Mouse (Mus musculus): ENCODE results near the gene Gm10638. TPM values are rescaled to one million over a fixed set of nuclear protein-coding genes. Genes with fewer than 3 reads are reported as not detected.

Gm10638 gene
- polyA plus RNA-seq, 1 experiment from 2014 or later, result 8.5 TPM

DNA sequence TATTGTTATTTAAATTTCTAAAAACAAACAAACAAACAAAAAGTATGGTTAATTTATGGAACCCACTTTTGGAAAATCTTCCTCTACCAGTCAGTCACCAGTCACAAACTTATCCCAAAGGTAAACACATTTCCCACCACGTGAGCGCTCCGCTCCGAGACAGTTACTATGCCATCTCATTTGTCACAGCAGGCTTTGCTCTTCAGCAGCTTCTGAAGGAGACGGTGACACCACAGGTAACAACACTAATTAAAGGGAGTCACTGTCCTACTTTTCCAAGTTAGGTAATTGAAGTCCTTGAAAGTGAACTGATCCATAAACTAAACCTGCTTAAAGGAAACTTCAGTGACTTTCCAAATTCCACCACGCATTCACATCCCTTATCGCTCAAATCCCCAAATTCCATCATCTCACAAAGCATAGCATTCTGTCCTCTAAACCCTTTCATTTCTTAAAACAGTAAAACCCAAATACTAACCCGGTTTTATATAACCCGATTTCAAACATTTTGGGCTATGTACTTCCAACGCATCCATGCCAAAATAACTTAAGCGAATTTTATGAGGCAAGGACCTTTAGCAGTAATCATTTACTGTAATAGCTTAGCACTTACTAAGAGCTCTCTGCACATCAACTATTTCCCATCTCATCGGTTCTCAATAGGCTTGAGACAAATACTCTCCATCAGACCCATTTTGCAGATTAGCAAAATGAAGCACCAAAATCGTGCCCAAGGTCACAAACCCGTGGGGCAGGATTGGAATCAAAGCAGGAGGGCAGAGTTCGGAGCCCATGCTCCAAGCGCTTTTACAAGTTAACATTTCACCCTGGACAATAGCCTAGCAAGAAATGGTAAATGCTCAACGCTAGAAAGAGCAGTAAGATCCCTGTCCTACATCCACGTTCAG, 932 bp upstream of the Gm10638 start:
- ATAC-seq (no peak), DNase-seq (ENCODE audit: low spot score) (no peak)
- peak overlapping the region; percentile 98 for H3K4me3 ChIP-seq (ENCODE audit: low read depth, low read length)
- 4% methylated on average over 18 of the region's 18 CpGs for WGBS
- no peaks in the 10 kb centered on the region for H3K36me3 ChIP-seq (ENCODE audit: insufficient read depth, low read length)
- H3K27me3 ChIP-seq (replicated peaks; ENCODE audit: insufficient read depth, low read length), result no peaks in the 10 kb centered on the region
- H3K4me1 ChIP-seq (ENCODE audit: insufficient read depth, low read depth, low read length), result peaks cover 7% of the 10 kb centered on the region; the same call in 1 of the 2 replicates
- H3K4me2 ChIP-seq (replicated peaks; ENCODE audit: low read depth, low read length), result peak overlapping the region; percentile 70
- TF ChIP-seq EP300 (IDR thresholded peaks at IDR 0.05) (no peak), CTCF (IDR thresholded peaks at IDR 0.05) (no peak)
- H3K27ac ChIP-seq (ENCODE audit: low read length), result peak overlapping the region; percentile 98
- peak overlapping the region; percentile 98 for H3K9ac ChIP-seq (replicated peaks; ENCODE audit: low read depth)
- H3K9me3 ChIP-seq (ENCODE audit: low read length), result no peaks in the 10 kb centered on the region

DNA sequence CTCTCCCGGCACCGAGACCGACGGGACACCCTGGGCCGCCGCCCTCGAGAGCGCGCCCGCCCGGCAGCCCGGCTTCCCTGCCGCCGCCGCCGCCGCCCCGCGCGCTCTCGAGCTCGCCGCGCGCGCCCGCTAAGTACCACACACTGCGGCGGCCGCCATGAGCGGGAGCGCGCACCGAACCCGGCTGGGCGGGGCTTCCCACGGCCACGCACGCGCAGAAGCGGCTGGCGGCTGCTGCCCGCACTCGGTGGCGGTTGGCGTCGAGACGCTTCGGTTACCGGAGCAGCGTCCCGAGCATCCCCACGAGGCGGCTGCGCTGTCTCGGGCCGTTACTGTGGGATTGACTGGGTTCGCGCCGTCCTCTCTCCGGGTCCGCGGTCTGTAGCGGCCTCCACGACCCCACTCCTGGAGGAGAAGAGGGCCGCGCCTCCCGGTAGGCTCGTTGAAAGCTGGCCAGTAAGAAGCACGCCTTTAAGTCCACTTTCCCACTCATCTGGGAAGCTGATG, 489 bp downstream of the Gm10638 start:
- H3K9ac ChIP-seq (replicated peaks; ENCODE audit: low read depth), result peak overlapping the region; percentile 98
- no peaks in the 10 kb centered on the region for H3K9me3 ChIP-seq (ENCODE audit: low read length)
- no peaks in the 10 kb centered on the region for H3K36me3 ChIP-seq (ENCODE audit: insufficient read depth, low read length)
- peak overlapping the region; percentile 70 for H3K4me2 ChIP-seq (replicated peaks; ENCODE audit: low read depth, low read length)
- peaks cover 7% of the 10 kb centered on the region; the same call in 1 of the 2 replicates for H3K4me1 ChIP-seq (ENCODE audit: insufficient read depth, low read depth, low read length)
- ATAC-seq (peak; percentile 92), DNase-seq (ENCODE audit: low spot score) (peak; percentile 92)
- no peaks in the 10 kb centered on the region for H3K27me3 ChIP-seq (replicated peaks; ENCODE audit: insufficient read depth, low read length)
- TF ChIP-seq CTCF (IDR thresholded peaks at IDR 0.05) (no peak), EP300 (IDR thresholded peaks at IDR 0.05) (no peak)
- H3K4me3 ChIP-seq (ENCODE audit: low read depth, low read length), result peak overlapping the region; percentile 98
- peak overlapping the region; percentile 98 for H3K27ac ChIP-seq (ENCODE audit: low read length)
- 0% methylated on average over 38 of the region's 70 CpGs for WGBS

DNA sequence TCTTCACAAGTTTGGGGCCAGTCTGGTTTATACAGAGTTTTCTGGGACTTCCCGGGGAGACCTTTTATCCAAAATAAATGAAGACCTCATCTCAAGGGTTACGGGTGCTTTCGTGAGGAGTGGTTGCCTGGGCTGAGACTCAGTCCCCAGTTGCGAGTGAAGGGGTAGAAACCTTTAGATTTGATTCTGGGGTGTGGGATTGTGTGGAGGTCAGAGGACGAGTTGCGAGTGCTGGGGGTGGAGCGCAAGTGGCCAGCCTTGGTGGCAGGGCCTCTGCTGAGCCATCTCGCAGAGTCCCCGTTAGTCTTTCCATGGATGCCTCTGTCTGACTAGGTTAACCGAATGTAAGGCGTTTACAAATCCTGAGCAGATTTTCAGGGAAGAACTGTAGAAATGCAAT, 1.0 kb downstream of the Gm10638 start:
- no peaks in the 10 kb centered on the region for H3K36me3 ChIP-seq (ENCODE audit: insufficient read depth, low read length)
- no peaks in the 10 kb centered on the region for H3K27me3 ChIP-seq (replicated peaks; ENCODE audit: insufficient read depth, low read length)
- TF ChIP-seq CTCF (IDR thresholded peaks at IDR 0.05) (no peak), EP300 (IDR thresholded peaks at IDR 0.05) (no peak)
- no peaks in the 10 kb centered on the region for H3K9me3 ChIP-seq (ENCODE audit: low read length)
- peak overlapping the region; percentile 98; the same call in 1 of the 2 replicates for H3K9ac ChIP-seq (replicated peaks; ENCODE audit: low read depth)
- H3K4me2 ChIP-seq (replicated peaks; ENCODE audit: low read depth, low read length), result peak overlapping the region; percentile 70
- H3K4me1 ChIP-seq (ENCODE audit: insufficient read depth, low read depth, low read length), result peaks cover 7% of the 10 kb centered on the region; the same call in 1 of the 2 replicates
- WGBS, result 2% methylated on average over 11 of the region's 11 CpGs
- H3K27ac ChIP-seq (ENCODE audit: low read length), result peak overlapping the region; percentile 98
- DNase-seq (ENCODE audit: low spot score) (no peak), ATAC-seq (no peak)
- H3K4me3 ChIP-seq (ENCODE audit: low read depth, low read length), result peak overlapping the region; percentile 98

DNA sequence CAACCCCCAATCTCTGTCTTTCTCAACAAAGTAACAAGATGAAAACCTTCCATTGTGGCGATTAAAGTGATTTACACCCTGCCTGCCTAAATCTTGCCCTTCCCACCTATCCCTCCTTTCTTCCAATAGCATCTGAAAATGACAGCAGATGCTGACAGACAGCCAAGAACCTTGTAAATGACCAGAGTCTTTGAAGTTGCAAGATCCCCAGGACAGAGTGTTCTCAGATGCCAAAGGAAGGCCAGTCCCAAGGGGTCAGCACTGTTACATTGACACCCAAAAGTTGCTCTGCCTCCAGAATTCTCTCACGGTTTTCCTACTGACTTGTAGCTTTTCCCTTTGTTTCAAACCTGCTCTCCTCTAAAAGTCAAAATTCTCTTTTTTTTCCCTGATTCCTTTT, 4.3 kb downstream of the Gm10638 start:
- 49% methylated on average over 2 of the region's 2 CpGs for WGBS

DNA sequence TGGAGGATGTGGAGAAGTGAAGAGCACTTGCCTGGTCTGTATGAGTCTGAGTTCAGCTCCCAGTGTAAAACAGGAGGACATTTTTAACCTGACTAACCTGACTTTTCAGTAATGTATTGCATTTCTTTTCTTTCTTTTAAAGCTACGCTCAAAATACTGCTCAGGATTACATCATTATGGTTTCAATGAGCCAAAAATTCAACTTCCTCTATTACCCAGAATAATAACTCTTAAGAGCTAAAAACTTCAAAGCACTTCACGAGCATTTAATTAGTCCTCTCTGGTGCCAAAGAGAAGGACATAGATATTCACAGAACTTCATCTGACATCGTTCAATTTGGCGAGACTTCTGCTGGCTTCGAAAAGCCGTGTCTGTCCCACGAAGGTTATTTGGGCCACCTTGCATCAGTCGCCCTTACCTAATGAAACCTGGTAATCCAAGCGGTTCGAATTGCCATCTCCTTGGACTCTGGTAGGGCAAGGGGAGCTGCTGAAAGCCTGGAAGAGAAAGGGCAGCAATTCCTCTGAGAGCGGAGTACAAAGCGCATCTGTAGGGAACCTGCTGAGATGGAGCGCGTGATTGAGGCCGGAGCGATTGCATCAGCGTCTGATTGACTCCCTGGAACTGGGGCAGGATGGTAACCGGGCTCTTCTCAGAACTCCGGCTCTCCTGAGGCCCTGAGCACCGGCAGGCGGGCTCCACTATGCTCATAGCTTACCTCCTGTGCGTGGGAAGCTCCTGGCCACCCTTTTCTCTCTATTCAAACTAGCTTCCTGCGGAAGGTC, 11.6 kb downstream of the Gm10638 start:
- peak overlapping the region; percentile 22 for H3K27ac ChIP-seq (ENCODE audit: low read length)
- H3K9ac ChIP-seq (replicated peaks; ENCODE audit: low read depth), result no peak overlapping the region
- 24% methylated on average over 23 of the region's 23 CpGs for WGBS
- H3K4me1 ChIP-seq (ENCODE audit: insufficient read depth, low read depth, low read length), result peaks cover 4% of the 10 kb centered on the region; the same call in 1 of the 2 replicates
- H3K9me3 ChIP-seq (ENCODE audit: low read length), result no peaks in the 10 kb centered on the region
- ATAC-seq, result peak; percentile 58
- no peaks in the 10 kb centered on the region for H3K27me3 ChIP-seq (replicated peaks; ENCODE audit: insufficient read depth, low read length)
- TF ChIP-seq EP300 (IDR thresholded peaks at IDR 0.05) (no peak), CTCF (IDR thresholded peaks at IDR 0.05) (no peak)
- H3K4me2 ChIP-seq (replicated peaks; ENCODE audit: low read depth, low read length), result peak overlapping the region; percentile 9
- no peak overlapping the region for H3K4me3 ChIP-seq (ENCODE audit: low read depth, low read length)
- peak; percentile 49 for DNase-seq (ENCODE audit: low spot score)
- no peaks in the 10 kb centered on the region for H3K36me3 ChIP-seq (ENCODE audit: insufficient read depth, low read length)

More for the DNA sequence above, 4.3 kb downstream of the Gm10638 start:
- Histone ChIP-seq H3K9me3 (ENCODE audit: low read length) (no peaks in the 10 kb centered on the region), H3K4me2 (replicated peaks; ENCODE audit: low read depth, low read length) (no peak overlapping the region), H3K27ac (ENCODE audit: low read length) (no peak overlapping the region), H3K27me3 (replicated peaks; ENCODE audit: insufficient read depth, low read length) (no peaks in the 10 kb centered on the region), H3K4me1 (ENCODE audit: insufficient read depth, low read depth, low read length) (no peaks in the 10 kb centered on the region), H3K4me3 (ENCODE audit: low read depth, low read length) (no peak overlapping the region), H3K36me3 (ENCODE audit: insufficient read depth, low read length) (no peaks in the 10 kb centered on the region), H3K9ac (replicated peaks; ENCODE audit: low read depth) (no peak overlapping the region)
- TF ChIP-seq EP300 (IDR thresholded peaks at IDR 0.05) (no peak), CTCF (IDR thresholded peaks at IDR 0.05) (no peak)
- no peak for DNase-seq (ENCODE audit: low spot score)
- ATAC-seq, result no peak

DNA sequence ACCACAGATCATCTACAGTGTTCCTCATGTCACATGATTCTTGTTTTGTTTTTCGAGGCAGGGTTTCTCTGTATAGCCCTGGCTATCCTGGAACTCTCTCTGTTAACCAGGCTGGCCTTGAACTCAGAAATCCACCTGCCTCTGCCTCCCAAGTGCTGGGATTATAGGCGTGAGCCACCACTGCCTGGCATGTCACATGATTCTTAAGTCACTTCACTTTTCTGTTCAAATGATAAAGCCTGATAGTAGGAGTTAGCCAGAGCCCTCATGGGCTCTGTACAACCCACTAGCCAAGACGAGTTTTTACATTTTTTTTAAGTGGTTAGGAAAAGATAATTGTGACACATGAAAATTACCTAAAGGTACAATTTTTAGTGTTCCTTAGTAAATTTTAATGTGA, 13.2 kb downstream of the Gm10638 start:
- no peak for DNase-seq (ENCODE audit: low spot score)
- 45% methylated on average over 3 of the region's 3 CpGs for WGBS

More for the DNA sequence above, 13.2 kb downstream of the Gm10638 start:
- Histone ChIP-seq H3K4me2 (replicated peaks; ENCODE audit: low read depth, low read length) (no peak overlapping the region), H3K36me3 (ENCODE audit: insufficient read depth, low read length) (no peaks in the 10 kb centered on the region), H3K9ac (replicated peaks; ENCODE audit: low read depth) (no peak overlapping the region), H3K4me1 (ENCODE audit: insufficient read depth, low read depth, low read length) (peaks cover 4% of the 10 kb centered on the region; the same call in 1 of the 2 replicates), H3K9me3 (ENCODE audit: low read length) (no peaks in the 10 kb centered on the region), H3K4me3 (ENCODE audit: low read depth, low read length) (no peak overlapping the region), H3K27me3 (replicated peaks; ENCODE audit: insufficient read depth, low read length) (no peaks in the 10 kb centered on the region), H3K27ac (ENCODE audit: low read length) (no peak overlapping the region)
- TF ChIP-seq CTCF (IDR thresholded peaks at IDR 0.05) (no peak), EP300 (IDR thresholded peaks at IDR 0.05) (no peak)
- ATAC-seq, result peak; percentile 49
